Mouse (Mus musculus): ENCODE measurements around the gene Ptpn9.

The Ptpn9 gene

GRCm38 (mm10) chr9:57014766-57015165 lies 20.0 kb downstream of the Ptpn9 start:
- DNase-seq = peak in 1 of 2 experiments; percentile 25

- DNase-seq = peak in 1 of 2 experiments; percentile 41
Measured at GRCm38 (mm10) chr9:57017631-57018030, 22.9 kb downstream of the Ptpn9 start.

DNA sequence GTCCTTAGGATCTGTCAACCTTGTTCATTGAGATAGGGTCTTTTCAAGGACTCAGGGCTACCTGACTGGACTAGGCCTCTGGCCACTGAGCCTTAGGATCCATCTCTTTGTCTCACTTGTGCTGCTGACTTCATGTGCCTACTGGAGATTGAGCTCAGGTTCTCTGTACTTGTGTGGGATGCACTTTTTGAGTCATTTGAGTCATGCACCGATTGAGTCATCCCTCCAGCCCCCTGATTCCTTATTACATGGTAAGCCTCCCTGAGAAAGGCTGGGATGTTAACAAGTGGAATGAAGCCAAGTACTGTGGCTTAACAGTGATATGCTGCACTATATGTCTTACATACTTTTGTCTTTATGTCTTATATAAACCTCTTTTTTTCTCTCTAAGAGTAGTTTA lies 37.0 kb downstream of the Ptpn9 start:
- no peak for DNase-seq

DNA sequence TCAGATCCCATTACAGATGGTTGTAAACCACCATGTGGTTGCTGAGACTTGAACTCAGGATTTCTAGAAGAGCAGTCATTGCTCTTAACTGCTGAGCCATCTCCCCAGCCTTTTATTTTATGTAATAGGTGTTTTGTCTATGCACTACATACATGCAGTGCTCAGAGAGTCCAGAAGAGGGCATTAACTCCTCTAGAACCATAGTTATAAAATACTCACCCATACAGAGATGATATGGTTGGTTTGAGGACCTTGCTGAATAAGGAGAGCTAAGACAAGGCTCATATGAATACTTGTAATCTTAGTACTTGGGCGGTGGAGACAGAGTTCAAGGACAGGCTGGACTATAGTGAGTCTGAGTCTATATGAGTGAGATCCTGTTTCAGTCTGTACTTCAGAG lies 61.5 kb downstream of the Ptpn9 start:
- peak in 1 of 2 experiments; percentile 69 for DNase-seq

- no peak for DNase-seq
Measured at GRCm38 (mm10) chr9:57064164-57064563, 69.4 kb downstream of the Ptpn9 start.

DNA sequence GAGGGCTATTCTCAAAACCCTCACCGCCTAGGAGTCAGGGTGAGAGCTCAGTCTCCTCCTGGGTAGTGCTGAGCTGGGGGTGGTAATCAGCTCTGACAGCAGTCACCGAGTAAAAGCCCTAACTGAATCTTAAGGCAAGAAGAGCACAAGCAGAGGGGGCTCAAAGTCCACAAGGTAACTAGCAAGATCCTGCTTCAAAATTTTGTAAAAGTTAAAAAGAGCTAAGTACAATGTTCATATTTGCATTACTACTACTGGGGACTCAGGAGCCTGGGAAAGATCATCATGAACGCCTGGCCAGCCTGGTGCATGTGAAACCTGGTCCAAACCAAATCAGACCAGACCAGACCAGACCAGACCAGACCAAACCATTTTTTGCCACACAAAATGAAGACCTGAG lies 73.5 kb downstream of the Ptpn9 start:
- DNase-seq = no peak

DNA sequence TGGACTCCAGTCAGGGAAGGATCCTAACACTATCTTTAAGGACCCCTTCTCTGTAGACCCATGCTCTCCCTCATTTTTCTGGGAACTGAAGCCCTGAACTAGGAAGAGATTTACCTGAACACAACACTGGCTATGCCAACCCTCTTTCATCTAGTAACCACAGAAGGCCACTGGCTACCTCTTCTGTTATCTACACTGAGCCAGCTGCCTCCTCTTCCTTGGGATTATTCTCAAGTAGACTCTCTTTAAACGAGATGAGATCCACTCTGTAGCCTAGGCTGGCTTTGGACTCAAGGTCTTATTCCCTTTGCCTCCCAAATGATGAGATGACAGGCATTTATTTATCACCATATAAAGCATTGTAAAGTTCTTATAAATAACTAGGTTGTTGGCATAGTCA lies 75.5 kb downstream of the Ptpn9 start:
- no peak for DNase-seq

- DNase-seq = no peak
Measured at GRCm38 (mm10) chr9:57070800-57071545, 76.2 kb downstream of the Ptpn9 start.

GRCm38 (mm10) chr9:57071801-57072351 lies 77.2 kb downstream of the Ptpn9 start, which contains the start of gene Sin3a:
TSS of gene Sin3a (plus strand) at chr9:57072040.
- peak; percentile 83 for DNase-seq

DNA sequence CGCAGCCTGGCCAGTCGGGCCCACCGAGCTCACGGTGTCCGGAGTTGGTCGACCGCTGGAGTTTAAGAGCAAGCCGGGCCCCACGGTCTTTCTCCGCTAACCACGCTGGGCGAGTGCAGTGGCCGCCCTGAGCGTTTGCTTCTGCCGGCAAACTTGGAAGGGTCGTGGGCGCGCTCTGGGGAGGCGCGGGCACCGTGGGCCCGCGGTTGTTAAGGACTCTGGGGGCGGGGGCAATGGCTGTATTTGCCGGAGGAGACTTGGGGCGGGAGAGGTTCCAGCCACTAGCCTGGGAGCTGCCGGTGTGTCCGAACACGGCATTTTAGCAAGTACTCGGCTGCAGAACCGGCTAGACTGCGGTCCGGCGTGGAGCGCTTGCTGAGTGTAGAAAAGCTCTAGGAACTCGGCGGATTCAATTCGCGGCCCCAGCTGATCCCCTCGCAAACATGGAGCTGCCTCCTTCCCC lies 77.8 kb downstream of the Ptpn9 start:
- no peak for DNase-seq

- peak; percentile 99 to 100 for DNase-seq
Measured at GRCm38 (mm10) chr9:57072989-57073789, 78.5 kb downstream of the Ptpn9 start.

DNA sequence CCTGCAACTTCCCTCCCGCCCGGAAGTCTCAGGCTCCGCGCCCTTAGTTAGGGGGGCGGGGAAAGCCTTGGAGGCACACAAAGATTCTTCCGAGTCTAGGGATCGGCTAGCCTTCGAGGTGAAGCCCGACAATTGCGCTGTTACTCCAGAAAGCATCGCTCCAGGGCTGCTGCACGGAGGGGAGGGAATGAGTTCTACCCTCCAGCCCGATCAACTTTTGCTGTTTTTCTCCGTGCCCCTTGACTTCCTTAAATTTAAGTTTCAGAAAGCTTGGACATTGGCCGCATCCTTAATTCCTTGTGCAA lies 79.0 kb downstream of the Ptpn9 start:
- DNase-seq = no peak

DNA sequence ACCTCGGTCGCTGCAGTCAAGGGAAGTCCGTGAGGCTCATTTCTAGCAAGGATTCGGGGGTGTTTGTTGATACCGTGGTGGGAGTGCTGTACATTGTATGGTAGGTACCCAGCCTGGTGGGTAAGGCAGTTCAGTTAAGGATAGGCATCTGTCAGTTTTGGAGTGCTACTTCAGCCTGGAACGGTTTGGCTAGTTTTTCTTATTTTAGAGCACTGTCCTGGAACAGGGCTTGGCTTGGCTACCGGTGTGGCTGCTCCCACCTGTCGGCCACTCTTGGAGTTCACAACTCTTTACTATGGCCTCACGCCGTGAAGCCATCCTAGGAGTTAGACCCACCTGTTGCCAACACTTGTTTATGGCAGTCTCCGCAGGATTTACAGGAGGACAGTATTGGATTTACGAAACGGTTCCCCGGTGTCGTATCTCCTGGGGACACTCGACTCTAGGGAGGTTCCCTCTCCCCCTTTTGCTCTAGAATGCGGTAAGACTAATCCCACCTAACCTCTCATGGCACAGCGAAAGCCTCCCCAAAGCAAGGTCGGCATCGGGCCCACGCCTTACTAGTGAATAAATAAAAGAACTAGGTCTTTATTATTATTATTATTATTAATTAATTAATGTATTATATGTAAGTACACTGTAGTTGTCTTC lies 79.6 kb downstream of the Ptpn9 start:
- peak; percentile 34 to 44 for DNase-seq

GRCm38 (mm10) chr9:57074822-57075603 lies 80.3 kb downstream of the Ptpn9 start:
- peak; percentile 84 to 86 for DNase-seq

- DNase-seq = peak; percentile 100
Measured at GRCm38 (mm10) chr9:57075681-57076381, 81.1 kb downstream of the Ptpn9 start.

- DNase-seq = peak; percentile 89 to 90
Measured at GRCm38 (mm10) chr9:57076701-57077660, 82.3 kb downstream of the Ptpn9 start.

DNA sequence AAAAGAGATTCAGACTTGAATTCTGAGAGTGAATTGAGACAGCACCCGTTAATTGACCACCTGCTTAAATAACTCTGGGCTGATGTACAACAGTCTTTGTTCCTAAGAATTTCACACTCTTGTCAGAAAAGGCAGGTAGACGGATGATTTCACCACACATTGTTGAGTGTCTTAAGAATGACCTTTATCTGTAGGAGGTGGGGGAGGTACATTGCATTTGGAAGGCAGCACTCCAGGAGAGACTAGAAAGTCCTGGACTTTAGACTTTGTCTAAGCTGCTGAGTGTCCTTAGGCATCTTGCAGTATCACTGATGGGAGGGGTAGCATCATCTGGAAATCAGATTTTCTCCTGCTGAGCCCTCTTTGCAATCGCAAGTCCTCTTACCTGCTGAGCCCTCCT lies 87.5 kb downstream of the Ptpn9 start:
- no peak for DNase-seq

All from lung, adult 18-20 months (tissue).